Mouse (Mus musculus): ENCODE measurements around the gene V1rd19. TPM values are rescaled to one million over a fixed set of nuclear protein-coding genes. Genes with fewer than 3 reads are reported as not detected.
"Not testable (repeated sequence)": the region's sequence is repeated elsewhere in the genome, so short reads cannot be mapped to it uniquely, and the experiment has no call there.

Gene V1rd19
- not detected for total RNA-seq (2021)

GRCm38 (mm10) chr7:24001391-24001790, at the start of gene V1rd19:
V1rd19 (plus strand) TSS chr7:24001691.
- DNase-seq, result no peak

- DNase-seq, result peak; percentile 24
Measured at GRCm38 (mm10) chr7:23968044-23968443, 33.4 kb upstream of the V1rd19 start.

GRCm38 (mm10) chr7:23974315-23974714, 27.2 kb upstream of the V1rd19 start, which contains the start of gene Vmn1r181:
Vmn1r181 (plus strand) TSS chr7:23974615.
- not testable (repeated sequence) for DNase-seq

GRCm38 (mm10) chr7:24052660-24053304, 51.3 kb downstream of the V1rd19 start, which contains the start of gene Vmn1r183:
Vmn1r183 (plus strand) TSS chr7:24053254.
- DNase-seq, result no peak

Other genes starting within 250 kb of the V1rd19 start
- gene Vmn1r174, start 249.4 kb upstream of the V1rd19 start, total RNA-seq (2021), result not detected
- not detected for gene Vmn1r175, start 191.0 kb upstream of the V1rd19 start, total RNA-seq (2021)
- gene Vmn1r176, start 164.3 kb upstream of the V1rd19 start, total RNA-seq (2021), result not detected
- not detected for gene Vmn1r177, start 135.2 kb upstream of the V1rd19 start, total RNA-seq (2021)
- not detected for gene Vmn1r178, start 109.7 kb upstream of the V1rd19 start, total RNA-seq (2021)
- gene Vmn1r179, start 74.7 kb upstream of the V1rd19 start, total RNA-seq (2021), result not detected
- gene Vmn1r180, start 51.1 kb upstream of the V1rd19 start, total RNA-seq (2021), result not detected
- gene Vmn1r181, start 27.1 kb upstream of the V1rd19 start, total RNA-seq (2021), result not detected
- not detected for gene Vmn1r183, start 51.6 kb downstream of the V1rd19 start, total RNA-seq (2021)
- gene Zfp180, start 80.2 kb downstream of the V1rd19 start, total RNA-seq (2021), result 10 to 100 TPM; 11.1 to 11.3 TPM
- gene Zfp112, start 110.6 kb downstream of the V1rd19 start, total RNA-seq (2021), result 1 to 10 TPM; 2.2 to 3.4 TPM
- 1 to 10 TPM; 4.1 to 5.1 TPM for gene Zfp235, start 132.5 kb downstream of the V1rd19 start, total RNA-seq (2021)
- gene Zfp114, start 173.4 kb downstream of the V1rd19 start, total RNA-seq (2021), result under 1 TPM; 0.23 to 0.76 TPM
- 10 to 100 TPM in 1 of 2 experiments, 1 to 10 TPM in 1; 8.2 to 10.3 TPM for gene Zfp111, start 209.8 kb downstream of the V1rd19 start, total RNA-seq (2021)
- gene Zfp109, start 235.9 kb downstream of the V1rd19 start, total RNA-seq (2021), result 1 to 10 TPM; 1.1 to 1.2 TPM

Data from heart, postnatal 4 days (tissue).